Mouse (Mus musculus): ENCODE measurements around the gene Schip1.

The Schip1 gene

GRCm38 (mm10) chr3:68659996-68660395 is 595.4 kb downstream of the Schip1 start:
- DNase-seq (ENCODE audit: low read depth, low spot score): no peak

GRCm38 (mm10) chr3:68660538-68660937 is 595.9 kb downstream of the Schip1 start:
- no peak for DNase-seq (ENCODE audit: low read depth, low spot score)

- DNase-seq (ENCODE audit: low read depth, low spot score): no peak
These were observed 597.8 kb downstream of the Schip1 start for GRCm38 (mm10) chr3:68662386-68662785.

- no peak for DNase-seq (ENCODE audit: low read depth, low spot score)
These were observed 599.7 kb downstream of the Schip1 start for GRCm38 (mm10) chr3:68664337-68664736.

- DNase-seq (ENCODE audit: low read depth, low spot score): no peak
These were observed 601.8 kb downstream of the Schip1 start for GRCm38 (mm10) chr3:68666377-68666776.

- no peak for DNase-seq (ENCODE audit: low read depth, low spot score)
These were observed 603.2 kb downstream of the Schip1 start for GRCm38 (mm10) chr3:68667852-68668251.

GRCm38 (mm10) chr3:68669418-68669974 is 604.9 kb downstream of the Schip1 start:
- DNase-seq (ENCODE audit: low read depth, low spot score): no peak

GRCm38 (mm10) chr3:68674721-68675120 is 610.1 kb downstream of the Schip1 start:
- no peak for DNase-seq (ENCODE audit: low read depth, low spot score)

GRCm38 (mm10) chr3:68675216-68675835 is 610.7 kb downstream of the Schip1 start:
- no peak for DNase-seq (ENCODE audit: low read depth, low spot score)

All from skeletal muscle tissue, adult 2 months (tissue).